Mouse (Mus musculus): ENCODE data around the gene Abcd3.
A peak's percentile ranks its signal among the peaks of the same experiment; 100 is the strongest.
"Not testable (repeated sequence)": the region's sequence is repeated elsewhere in the genome, so short reads cannot be mapped to it uniquely, and the experiment has no call there.

The Abcd3 gene

GRCm38 (mm10) chr3:121818736-121819396, 3.8 kb upstream of the Abcd3 start:
- DNase-seq (ENCODE audit: low spot score), result no peak

GRCm38 (mm10) chr3:121815549-121816235, 590 bp upstream of the Abcd3 start:
- DNase-seq (ENCODE audit: low spot score), result no peak

GRCm38 (mm10) chr3:121814413-121814864, 663 bp downstream of the Abcd3 start:
- DNase-seq (ENCODE audit: low spot score), result no peak

GRCm38 (mm10) chr3:121813834-121814233, 1.3 kb downstream of the Abcd3 start:
- no peak for DNase-seq (ENCODE audit: low spot score)

- no peak for DNase-seq (ENCODE audit: low spot score)
Measured at GRCm38 (mm10) chr3:121808246-121808645, 6.9 kb downstream of the Abcd3 start.

- no peak for DNase-seq (ENCODE audit: low spot score)
Measured at GRCm38 (mm10) chr3:121794214-121794613, 20.9 kb downstream of the Abcd3 start.

GRCm38 (mm10) chr3:121792246-121792645, 22.9 kb downstream of the Abcd3 start:
- DNase-seq (ENCODE audit: low spot score), result no peak

- no peak for DNase-seq (ENCODE audit: low spot score)
Measured at GRCm38 (mm10) chr3:121790442-121790841, 24.7 kb downstream of the Abcd3 start.

- no peak for DNase-seq (ENCODE audit: low spot score)
Measured at GRCm38 (mm10) chr3:121789790-121790189, 25.3 kb downstream of the Abcd3 start.

- DNase-seq (ENCODE audit: low spot score), result no peak
Measured at GRCm38 (mm10) chr3:121783020-121783419, 32.1 kb downstream of the Abcd3 start.

GRCm38 (mm10) chr3:121777943-121778342, 37.2 kb downstream of the Abcd3 start:
- peak; percentile 41 for DNase-seq (ENCODE audit: low spot score)

GRCm38 (mm10) chr3:121773336-121773735, 41.8 kb downstream of the Abcd3 start:
- DNase-seq (ENCODE audit: low spot score), result not testable (repeated sequence)

- DNase-seq (ENCODE audit: low spot score), result no peak
Measured at GRCm38 (mm10) chr3:121768770-121769169, 46.3 kb downstream of the Abcd3 start.

- no peak for DNase-seq (ENCODE audit: low spot score)
Measured at GRCm38 (mm10) chr3:121766818-121767217, 48.3 kb downstream of the Abcd3 start.

- no peak for DNase-seq (ENCODE audit: low spot score)
Measured at GRCm38 (mm10) chr3:121766048-121766447, 49.1 kb downstream of the Abcd3 start.

- DNase-seq (ENCODE audit: low spot score), result no peak
Measured at GRCm38 (mm10) chr3:121762056-121762852, 52.8 kb downstream of the Abcd3 start.

- no peak for DNase-seq (ENCODE audit: low spot score)
Measured at GRCm38 (mm10) chr3:121758373-121758772, 56.7 kb downstream of the Abcd3 start.

GRCm38 (mm10) chr3:121755152-121755551, 60.0 kb downstream of the Abcd3 start:
- no peak for DNase-seq (ENCODE audit: low spot score)

GRCm38 (mm10) chr3:121754319-121755090, 60.6 kb downstream of the Abcd3 start:
- not testable (repeated sequence) for DNase-seq (ENCODE audit: low spot score)

GRCm38 (mm10) chr3:121741186-121741848, 73.8 kb downstream of the Abcd3 start:
- not testable (repeated sequence) for DNase-seq (ENCODE audit: low spot score)

GRCm38 (mm10) chr3:121739489-121740213, 75.5 kb downstream of the Abcd3 start:
- DNase-seq (ENCODE audit: low spot score), result no peak
